Mouse (Mus musculus) brain, embryonic 14.5 days (tissue): Measurements from ENCODE around the gene Ostm1.

Source experiments
- CTCF ChIP-seq: fragments of 200-500 bp; IDR thresholded peaks from 2 replicates; pipeline ENCODE4 v1.5.1; 2012; ENCODE audit warnings: inconsistent platforms, mild to moderate bottlenecking, moderate library complexity, borderline replicate concordance; ENCODE audit not compliant: insufficient read depth, insufficient read length; ENCODE audit errors: extremely low read depth
- POLR2A ChIP-seq: fragments of 200-500 bp; IDR thresholded peaks from 2 replicates; pipeline ENCODE4 v1.6.1; 2012; ENCODE audit warnings: mild to moderate bottlenecking, inconsistent platforms, borderline replicate concordance; ENCODE audit not compliant: poor library complexity, insufficient read depth, insufficient read length, severe bottlenecking; ENCODE audit errors: extremely low read depth

- TF ChIP-seq POLR2A = no peak
- no peak for TF ChIP-seq CTCF
These were observed 97.0 kb downstream of the Ostm1 start for GRCm38 (mm10) chr10:42680582-42681001.
